Mouse (Mus musculus): ENCODE measurements around the gene Parp16.
A peak's percentile ranks its signal among the peaks of the same experiment; 100 is the strongest.
"Not testable (repeated sequence)": the region's sequence is repeated elsewhere in the genome, so short reads cannot be mapped to it uniquely, and the experiment has no call there.

The Parp16 gene

GRCm38 (mm10) chr9:65178336-65179213 lies 16.6 kb upstream of the Parp16 start:
- DNase-seq (ENCODE audit: low spot score) = no peak

GRCm38 (mm10) chr9:65179817-65180624 lies 15.1 kb upstream of the Parp16 start:
- no peak for DNase-seq (ENCODE audit: low spot score)

- DNase-seq (ENCODE audit: low spot score) = peak; percentile 83
These were observed 6.6 kb upstream of the Parp16 start for GRCm38 (mm10) chr9:65188599-65188998.

- no peak for DNase-seq (ENCODE audit: low spot score)
These were observed 4.8 kb upstream of the Parp16 start for GRCm38 (mm10) chr9:65190306-65190705.

- DNase-seq (ENCODE audit: low spot score) = no peak
These were observed 3.8 kb upstream of the Parp16 start for GRCm38 (mm10) chr9:65191389-65191754.

GRCm38 (mm10) chr9:65191755-65192469 lies 3.2 kb upstream of the Parp16 start:
- no peak for DNase-seq (ENCODE audit: low spot score)

GRCm38 (mm10) chr9:65193214-65193613 lies 1.9 kb upstream of the Parp16 start:
- DNase-seq (ENCODE audit: low spot score) = no peak

- DNase-seq (ENCODE audit: low spot score) = no peak
These were observed 448 bp downstream of the Parp16 start for GRCm38 (mm10) chr9:65195621-65195981.

- peak; percentile 80 for DNase-seq (ENCODE audit: low spot score)
These were observed 1.0 kb downstream of the Parp16 start for GRCm38 (mm10) chr9:65195982-65196737.

- DNase-seq (ENCODE audit: low spot score) = peak; percentile 91
These were observed 1.8 kb downstream of the Parp16 start for GRCm38 (mm10) chr9:65196738-65197569.

- DNase-seq (ENCODE audit: low spot score) = peak; percentile 69
These were observed 2.7 kb downstream of the Parp16 start for GRCm38 (mm10) chr9:65197826-65198225.

- DNase-seq (ENCODE audit: low spot score) = no peak
These were observed 4.6 kb downstream of the Parp16 start for GRCm38 (mm10) chr9:65199723-65200122.

- peak; percentile 12 for DNase-seq (ENCODE audit: low spot score)
These were observed 5.5 kb downstream of the Parp16 start for GRCm38 (mm10) chr9:65200606-65201005.

- no peak for DNase-seq (ENCODE audit: low spot score)
These were observed 5.8 kb downstream of the Parp16 start for GRCm38 (mm10) chr9:65201021-65201380.

- DNase-seq (ENCODE audit: low spot score) = peak; percentile 93
These were observed 6.4 kb downstream of the Parp16 start for GRCm38 (mm10) chr9:65201381-65202164.

- DNase-seq (ENCODE audit: low spot score) = no peak
These were observed 7.1 kb downstream of the Parp16 start for GRCm38 (mm10) chr9:65202165-65202754.

- no peak for DNase-seq (ENCODE audit: low spot score)
These were observed 10.1 kb downstream of the Parp16 start for GRCm38 (mm10) chr9:65205049-65205815.

- not testable (repeated sequence) for DNase-seq (ENCODE audit: low spot score)
These were observed 12.1 kb downstream of the Parp16 start for GRCm38 (mm10) chr9:65207041-65207815.

All from c-Kit-positive CD71-positive TER-119-positive erythroid progenitor cells, embryonic 14.5 days (primary cell).